Mouse (Mus musculus) left cerebral cortex, adult 6 months (tissue): ENCODE data around the gene Arhgef6. TPM values are rescaled to one million over a fixed set of nuclear protein-coding genes. Genes with fewer than 3 reads are reported as not detected.

ENCODE experiments used
- long read RNA-seq, 2 experiments: library from polyadenylated mRNA; unstranded; transcript quantifications; one replicate each; pipeline ENCODE4 v2.0.0; 2019 to 2020
- polyA plus RNA-seq: library from polyadenylated mRNA; unstranded; fragments of <200 nt; fragmentation: Nextera tagmentation; gene quantifications from 2 replicates; pipeline ENCODE4 v1.2.3, GENCODE M21; 2021

Gene Arhgef6
- polyA plus RNA-seq: 4.5 and 4.6 TPM in 2 replicates
- long read RNA-seq, experiment 1, partial matches to known transcripts: 1 of 2 reads
- long read RNA-seq, experiment 1, other reads (novel, unspliced or antisense): 1 of 2 reads
- long read RNA-seq, experiment 2, partial matches to known transcripts: 0 of 2 reads
- long read RNA-seq, experiment 2, other reads (novel, unspliced or antisense): 2 of 2 reads

GRCm38 (mm10) chrX:57338371-57339211 lies at the start of gene Arhgef6:
Gene Arhgef6 (minus strand): TSS chrX:57338729.

DNA sequence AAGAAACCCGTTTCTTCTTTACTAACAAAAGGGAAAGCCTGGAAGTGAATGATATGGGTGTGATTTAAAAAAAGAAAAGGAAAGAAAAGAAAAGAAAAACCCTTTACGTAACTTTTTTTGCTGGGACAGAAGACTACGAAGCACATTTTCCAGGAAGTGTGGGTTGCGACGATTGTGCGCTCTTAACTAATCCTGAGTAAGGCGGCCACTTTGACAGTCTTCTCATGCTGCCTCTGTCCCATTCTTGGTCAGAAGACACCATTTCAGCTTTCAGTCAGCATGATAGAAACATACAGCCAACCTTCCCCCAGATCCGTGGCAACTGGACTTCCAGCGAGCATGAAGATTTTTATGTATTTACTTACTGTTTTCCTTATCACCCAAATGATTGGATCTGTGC lies 126.7 kb downstream of the Arhgef6 start, which contains the start of gene Cd40lg:
TSS of gene Cd40lg (plus strand) at position 268 of the 400 bp plus-strand sequence.

Other genes starting within 250 kb of the Arhgef6 start
- not detected in 2 replicates for gene Cd40lg, start 126.6 kb downstream of the Arhgef6 start, polyA plus RNA-seq
- gene Rbmx, start 54.3 kb upstream of the Arhgef6 start, polyA plus RNA-seq: 38.8 and 47.8 TPM in 2 replicates
- not detected in 2 replicates for gene Gm364, start 70.4 kb upstream of the Arhgef6 start, polyA plus RNA-seq
- gene Gpr101, start 165.0 kb upstream of the Arhgef6 start, polyA plus RNA-seq: 0.24 and 1.1 TPM in 2 replicates